Mouse (Mus musculus) hindbrain, embryonic 13.5 days (tissue): ENCODE data around the gene Lcp1. TPM values are rescaled to one million over a fixed set of nuclear protein-coding genes. Genes with fewer than 3 reads are reported as not detected.
A peak's percentile ranks its signal among the peaks of the same experiment; 100 is the strongest.
"Not testable (repeated sequence)": the region's sequence is repeated elsewhere in the genome, so short reads cannot be mapped to it uniquely, and the experiment has no call there.

ENCODE experiments used
- ATAC-seq: fragments of 200-750 bp; cut with Nextera tagmentation; 2 replicates; pipeline ENCODE4 v1.8.0; 2017; ENCODE audit warnings: moderate TSS enrichment; ENCODE audit not compliant: low FRiP score
- H3K27ac ChIP-seq: fragments of 300-500 bp; sonication (generic); 2 replicates; pipeline ENCODE4 v1.5.1; 2015; ENCODE audit warnings: inconsistent platforms, mild to moderate bottlenecking, moderate library complexity
- H3K27me3 ChIP-seq: fragments of 300-500 bp; sonication (generic); 2 replicates; pipeline ENCODE4 v1.6.1; 2015; ENCODE audit warnings: mild to moderate bottlenecking, inconsistent platforms
- H3K36me3 ChIP-seq: fragments of 300-500 bp; sonication (generic); 2 replicates; pipeline ENCODE4 v1.6.1; 2015; ENCODE audit warnings: mild to moderate bottlenecking, inconsistent platforms
- H3K4me1 ChIP-seq: fragments of 300-500 bp; sonication (generic); replicated peaks from 2 replicates; pipeline ENCODE4 v1.6.1; 2015; ENCODE audit warnings: inconsistent platforms
- H3K4me2 ChIP-seq: fragments of 300-500 bp; sonication (generic); 2 replicates; pipeline ENCODE4 v1.6.1; 2015; ENCODE audit warnings: inconsistent platforms, mild to moderate bottlenecking, moderate library complexity
- H3K4me3 ChIP-seq: fragments of 300-500 bp; sonication (generic); 2 replicates; pipeline ENCODE4 v1.5.1; 2015; ENCODE audit warnings: mild to moderate bottlenecking, inconsistent platforms
- H3K9ac ChIP-seq: fragments of 300-500 bp; sonication (generic); 2 replicates; pipeline ENCODE4 v1.6.1; 2015; ENCODE audit warnings: mild to moderate bottlenecking, inconsistent platforms
- H3K9me3 ChIP-seq: fragments of 300-500 bp; sonication (generic); 2 replicates; pipeline ENCODE4 v1.6.1; 2016; ENCODE audit warnings: inconsistent platforms
- WGBS: fragments of 180-500 bp; shearing (Covaris S2); methylation state at CpG from one replicate; pipeline ENCODE4 v1.1.7; 2015; 5-methylcytosine and 5-hydroxymethylcytosine counted together
- polyA plus RNA-seq: library from polyadenylated mRNA; unstranded; fragments of >200 nt; fragmentation: Nextera tagmentation; extraction: Ambion mirVana; gene quantifications from 2 replicates; pipeline ENCODE4 v1.2.1, GENCODE M21; 2015

Gene Lcp1
- 15.6 and 16.0 TPM in 2 replicates for polyA plus RNA-seq

- under 1% methylated on average over 40 of the region's 42 CpGs for WGBS
- H3K9me3 ChIP-seq: no peaks in the 10 kb centered on the region
- peak within 1 kb of the TSS; percentile 81 for H3K4me2 ChIP-seq
- no peaks in the 10 kb centered on the region for H3K36me3 ChIP-seq
- ATAC-seq: peak; percentile 92
- peaks cover 11% of the 10 kb centered on the region; the same call in 1 of the 2 replicates for H3K4me1 ChIP-seq
- H3K27me3 ChIP-seq: 0 out of 2 replicates have a peak, but pooled peaks cover 8% of the 10 kb centered on the region
- peak within 1 kb of the TSS; percentile 64 for H3K4me3 ChIP-seq
- H3K9ac ChIP-seq: peak within 1 kb of the TSS; percentile 74
- peak within 1 kb of the TSS; percentile 74 for H3K27ac ChIP-seq
Measured at GRCm38 (mm10) chr14:75130501-75131318, at the start of gene Lcp1, which contains the start of gene Lrrc63. Lcp1 (plus strand) TSS chr14:75131101. Lrrc63 (minus strand) TSS chr14:75130881.

GRCm38 (mm10) chr14:75102956-75103355 is 27.9 kb upstream of the Lcp1 start:
- no peaks in the 10 kb centered on the region for H3K27me3 ChIP-seq
- no peak for ATAC-seq
- no peak overlapping the region for H3K4me2 ChIP-seq
- H3K36me3 ChIP-seq: no peaks in the 10 kb centered on the region
- H3K4me1 ChIP-seq: no peaks in the 10 kb centered on the region
- WGBS: 92% methylated on average over 5 of the region's 5 CpGs
- H3K9me3 ChIP-seq: no peaks in the 10 kb centered on the region
- H3K9ac ChIP-seq: no peak overlapping the region
- no peak overlapping the region for H3K27ac ChIP-seq
- no peak overlapping the region for H3K4me3 ChIP-seq

- WGBS: 90% methylated on average over 8 of the region's 8 CpGs
- Histone ChIP-seq H3K27me3 (no peaks in the 10 kb centered on the region), H3K4me3 (no peak overlapping the region), H3K9ac (no peak overlapping the region), H3K9me3 (no peaks in the 10 kb centered on the region), H3K36me3 (no peaks in the 10 kb centered on the region), H3K4me2 (no peak overlapping the region), H3K4me1 (no peaks in the 10 kb centered on the region), H3K27ac (no peak overlapping the region)
- no peak for ATAC-seq
Measured at GRCm38 (mm10) chr14:75121658-75122057, 9.2 kb upstream of the Lcp1 start.

DNA sequence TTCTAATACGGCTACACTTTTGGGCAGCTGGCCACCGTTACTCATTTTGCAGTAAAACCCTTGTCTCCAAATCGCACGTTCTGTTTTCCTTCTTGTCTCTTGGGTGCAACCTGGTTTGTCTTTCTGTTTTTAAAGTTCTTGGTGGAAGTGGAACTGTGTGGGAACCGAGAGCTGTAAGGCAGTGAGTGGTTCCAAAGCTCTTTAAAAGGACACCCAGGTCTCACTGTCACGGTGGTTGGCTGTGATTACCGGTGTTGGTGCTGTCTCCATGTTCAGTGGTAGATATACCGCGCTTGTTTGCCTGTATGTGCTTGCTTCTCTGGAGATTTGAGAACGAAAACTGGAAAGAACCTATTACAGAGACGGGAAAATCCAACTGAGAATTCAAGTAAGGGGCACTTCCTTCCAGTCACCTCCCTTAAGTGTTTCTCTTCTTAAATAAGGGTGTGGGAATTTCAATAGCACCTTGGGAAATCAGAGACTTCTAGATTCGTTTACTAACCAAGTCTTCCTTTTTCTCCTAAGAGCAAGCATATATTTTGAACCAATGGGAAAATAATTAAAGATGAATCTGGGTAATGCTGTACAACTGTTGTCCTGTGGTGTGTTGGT is 529 bp downstream of the Lcp1 start:
- WGBS: 4% methylated on average over 12 of the region's 12 CpGs
- H3K27ac ChIP-seq: no peak overlapping the region
- H3K27me3 ChIP-seq: 0 out of 2 replicates have a peak, but pooled peaks cover 8% of the 10 kb centered on the region
- no peaks in the 10 kb centered on the region for H3K36me3 ChIP-seq
- no peak overlapping the region for H3K9ac ChIP-seq
- peak overlapping the region; percentile 81 for H3K4me2 ChIP-seq
- H3K4me3 ChIP-seq: peak overlapping the region; percentile 64
- no peak for ATAC-seq
- peaks cover 11% of the 10 kb centered on the region; the same call in 1 of the 2 replicates for H3K4me1 ChIP-seq
- no peaks in the 10 kb centered on the region for H3K9me3 ChIP-seq

- no peak overlapping the region for H3K4me2 ChIP-seq
- 83% methylated on average over 25 of the region's 25 CpGs for WGBS
- H3K9ac ChIP-seq: no peak overlapping the region
- no peak overlapping the region for H3K4me3 ChIP-seq
- no peak for ATAC-seq
- 0 out of 2 replicates have a peak, but pooled peaks cover 8% of the 10 kb centered on the region for H3K27me3 ChIP-seq
- H3K27ac ChIP-seq: no peak overlapping the region
- H3K9me3 ChIP-seq: no peaks in the 10 kb centered on the region
- 0 out of 2 replicates have a peak, but pooled peaks cover 2% of the 10 kb centered on the region for H3K4me1 ChIP-seq
- no peaks in the 10 kb centered on the region for H3K36me3 ChIP-seq
Measured at GRCm38 (mm10) chr14:75136119-75136966, 5.4 kb downstream of the Lcp1 start.

DNA sequence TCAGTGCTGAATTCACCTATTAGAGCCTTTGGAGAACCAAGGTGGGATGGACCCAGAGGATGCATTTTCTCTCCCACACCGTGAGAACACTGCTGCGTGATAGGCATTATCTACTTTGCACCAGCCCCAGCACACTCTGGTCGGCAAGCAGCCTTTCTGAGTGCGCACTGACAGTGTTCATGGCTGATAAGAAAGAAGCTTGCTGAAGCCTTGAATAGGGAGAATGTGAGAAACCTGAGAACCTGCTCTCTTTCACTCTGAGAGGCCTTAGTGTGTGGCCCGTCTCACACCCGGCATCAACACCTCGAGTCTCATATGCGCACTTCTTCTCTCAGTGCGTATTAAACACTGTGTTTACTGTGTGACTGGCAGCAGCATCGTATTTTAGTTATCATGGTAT is 7.6 kb downstream of the Lcp1 start:
- Histone ChIP-seq H3K9me3 (no peaks in the 10 kb centered on the region), H3K36me3 (no peaks in the 10 kb centered on the region), H3K4me2 (no peak overlapping the region), H3K27me3 (no peaks in the 10 kb centered on the region), H3K4me3 (no peak overlapping the region), H3K4me1 (no peaks in the 10 kb centered on the region), H3K9ac (no peak overlapping the region), H3K27ac (no peak overlapping the region)
- no peak for ATAC-seq
- 87% methylated on average over 10 of the region's 10 CpGs for WGBS

DNA sequence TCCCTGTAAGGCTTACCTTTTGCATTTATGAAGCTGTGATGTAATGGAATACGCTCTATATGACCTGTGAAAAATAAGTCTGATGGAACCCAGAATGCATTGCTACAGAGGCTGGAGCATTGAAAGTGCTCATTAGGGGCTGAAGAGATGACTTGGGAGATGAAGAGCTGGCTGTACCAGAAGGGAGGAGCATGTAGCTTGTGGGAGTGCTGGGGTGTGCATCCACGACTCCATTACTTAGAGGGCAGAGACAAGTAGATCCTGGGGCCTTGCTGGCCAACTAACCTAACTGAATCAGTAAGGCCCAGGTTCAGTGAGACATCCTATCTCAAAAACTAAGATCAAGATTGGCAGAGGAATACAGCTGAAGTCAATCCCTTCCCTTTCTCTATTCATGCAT is 8.3 kb downstream of the Lcp1 start:
- no peak for ATAC-seq
- no peak overlapping the region for H3K27ac ChIP-seq
- H3K9ac ChIP-seq: no peak overlapping the region
- no peaks in the 10 kb centered on the region for H3K27me3 ChIP-seq
- H3K4me3 ChIP-seq: no peak overlapping the region
- H3K4me2 ChIP-seq: no peak overlapping the region
- H3K36me3 ChIP-seq: no peaks in the 10 kb centered on the region
- H3K9me3 ChIP-seq: no peaks in the 10 kb centered on the region
- H3K4me1 ChIP-seq: no peaks in the 10 kb centered on the region
- WGBS: 92% methylated on average over 2 of the region's 2 CpGs

DNA sequence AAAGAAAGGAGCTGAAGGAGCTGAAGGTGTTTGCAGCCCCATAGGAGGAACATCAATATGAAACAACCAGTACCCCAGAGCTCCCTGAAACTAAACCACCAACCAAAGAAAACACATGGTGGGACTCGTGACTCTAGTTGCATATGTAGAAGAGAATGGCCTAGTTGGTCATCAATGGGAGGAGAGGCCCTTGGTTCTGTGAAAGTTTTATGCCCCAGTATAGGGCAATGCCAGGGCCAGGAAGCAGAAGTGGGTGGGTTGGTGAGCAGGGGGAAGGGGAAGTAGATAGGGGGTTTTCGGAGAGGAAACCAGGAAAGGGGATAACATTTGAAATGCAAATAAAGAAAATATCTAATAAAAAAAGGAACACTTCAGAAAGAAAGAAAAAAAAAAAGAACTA is 16.8 kb downstream of the Lcp1 start:
- not testable (repeated sequence) for H3K4me2 ChIP-seq, H3K27me3 ChIP-seq, H3K4me1 ChIP-seq, H3K36me3 ChIP-seq, H3K27ac ChIP-seq, H3K4me3 ChIP-seq, H3K9ac ChIP-seq, H3K9me3 ChIP-seq, ATAC-seq
- WGBS: 90% methylated on average over 2 of the region's 2 CpGs

DNA sequence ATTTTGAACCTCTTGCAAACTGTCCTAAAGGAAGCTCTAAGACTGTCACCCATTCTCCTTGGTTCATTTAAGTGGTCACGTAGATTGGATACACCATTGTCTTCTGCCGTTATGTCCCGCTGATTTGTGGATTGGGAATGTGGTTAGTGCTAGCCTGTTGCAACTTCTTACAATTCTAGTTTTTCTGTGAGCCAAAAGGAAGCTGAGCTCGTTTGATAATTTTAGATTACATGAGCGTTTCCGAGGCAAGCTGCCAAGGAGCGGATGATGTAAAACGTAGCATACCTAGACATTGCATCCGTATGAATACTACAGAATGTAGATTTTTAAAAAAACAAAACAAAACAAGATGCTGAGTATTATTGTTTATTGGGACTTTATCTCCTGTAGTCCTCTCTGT is 17.3 kb downstream of the Lcp1 start:
- no peak for ATAC-seq

DNA sequence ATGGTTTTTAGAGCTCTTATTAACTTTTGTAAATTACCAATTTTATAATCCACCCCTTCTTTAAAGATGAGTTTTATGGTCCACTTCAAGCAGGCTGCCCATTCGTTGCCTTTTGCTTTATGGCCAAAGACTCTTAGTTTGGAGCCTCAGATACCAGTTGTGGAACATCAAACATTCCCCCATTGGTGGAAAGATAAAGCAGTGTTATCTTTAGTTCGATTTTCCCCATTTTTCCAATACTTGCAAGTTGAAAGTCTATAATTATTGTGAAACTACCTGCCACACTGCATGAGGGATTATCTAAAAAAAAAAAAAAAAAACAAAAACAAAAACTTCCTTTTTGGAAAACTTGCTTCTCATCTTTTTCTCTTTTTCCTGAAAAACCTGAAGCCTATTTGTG is 19.8 kb downstream of the Lcp1 start:
- H3K36me3 ChIP-seq: no peaks in the 10 kb centered on the region

More for the DNA sequence above, 17.3 kb downstream of the Lcp1 start:
- H3K27me3 ChIP-seq: no peaks in the 10 kb centered on the region
- H3K27ac ChIP-seq: no peak overlapping the region
- no peak overlapping the region for H3K9ac ChIP-seq
- H3K4me1 ChIP-seq: no peaks in the 10 kb centered on the region
- no peak overlapping the region for H3K4me2 ChIP-seq
- WGBS: 85% methylated on average over 9 of the region's 9 CpGs
- H3K9me3 ChIP-seq: no peaks in the 10 kb centered on the region
- no peak overlapping the region for H3K4me3 ChIP-seq
- H3K36me3 ChIP-seq: no peaks in the 10 kb centered on the region

DNA sequence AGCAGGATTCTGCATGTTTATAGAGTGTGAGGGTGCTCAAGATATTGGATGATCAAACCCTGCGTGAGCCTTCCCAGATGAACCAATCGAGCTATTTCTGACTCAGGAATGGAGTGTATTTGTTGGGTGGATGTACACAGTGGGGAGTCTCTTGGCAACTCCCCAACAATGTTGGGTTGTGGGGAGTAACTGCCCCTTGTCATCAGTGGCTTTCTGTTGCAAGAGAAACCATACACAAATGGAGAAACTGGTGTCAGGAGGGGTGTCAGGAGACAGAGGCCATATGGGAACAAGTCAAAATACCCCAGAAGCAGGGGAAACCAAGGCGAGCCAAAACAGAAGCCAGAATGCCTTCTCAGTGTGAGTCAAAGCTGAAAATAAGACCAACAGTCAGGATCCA is 20.2 kb downstream of the Lcp1 start:
- no peak overlapping the region for H3K4me2 ChIP-seq
- no peaks in the 10 kb centered on the region for H3K27me3 ChIP-seq
- 83% methylated on average over 3 of the region's 3 CpGs for WGBS
- ATAC-seq: no peak
- H3K9ac ChIP-seq: no peak overlapping the region
- no peaks in the 10 kb centered on the region for H3K36me3 ChIP-seq
- H3K9me3 ChIP-seq: no peaks in the 10 kb centered on the region
- H3K4me3 ChIP-seq: no peak overlapping the region
- H3K4me1 ChIP-seq: no peaks in the 10 kb centered on the region
- H3K27ac ChIP-seq: no peak overlapping the region

More for the DNA sequence above, 19.8 kb downstream of the Lcp1 start:
- H3K27ac ChIP-seq: no peak overlapping the region
- H3K9me3 ChIP-seq: no peaks in the 10 kb centered on the region
- ATAC-seq: no peak
- H3K27me3 ChIP-seq: no peaks in the 10 kb centered on the region
- WGBS: 77% methylated on average over 2 of the region's 2 CpGs
- H3K9ac ChIP-seq: no peak overlapping the region
- H3K4me3 ChIP-seq: no peak overlapping the region
- no peaks in the 10 kb centered on the region for H3K4me1 ChIP-seq
- no peak overlapping the region for H3K4me2 ChIP-seq

DNA sequence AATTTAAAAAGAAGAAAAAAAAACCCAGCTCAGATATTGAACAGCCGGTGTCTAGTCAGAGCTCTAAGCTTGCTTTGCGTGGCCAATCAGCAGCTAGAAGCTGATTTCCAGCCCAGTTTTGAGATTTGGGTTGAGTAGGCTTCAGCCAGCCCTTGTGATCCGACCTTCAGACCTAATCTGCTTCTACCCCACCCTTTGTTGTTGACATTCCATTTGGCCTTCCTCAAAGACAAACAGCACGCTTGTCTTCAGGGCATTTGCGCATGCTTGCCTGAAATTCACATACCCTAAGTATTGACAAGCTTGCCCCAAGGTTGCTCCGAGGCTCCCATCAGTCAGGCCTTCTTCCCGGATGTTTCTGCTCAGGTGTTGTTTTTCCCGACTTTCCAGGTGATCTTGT is 23.6 kb downstream of the Lcp1 start:
- Histone ChIP-seq H3K9ac (no peak overlapping the region), H3K27ac (no peak overlapping the region), H3K36me3 (no peaks in the 10 kb centered on the region), H3K9me3 (no peaks in the 10 kb centered on the region), H3K4me2 (no peak overlapping the region), H3K4me3 (no peak overlapping the region), H3K4me1 (no peaks in the 10 kb centered on the region), H3K27me3 (no peaks in the 10 kb centered on the region)
- 86% methylated on average over 8 of the region's 8 CpGs for WGBS
- no peak for ATAC-seq
